Mouse (Mus musculus) midbrain, embryonic 10.5 days (tissue): ENCODE measurements around the gene Gata2. TPM values are rescaled to one million over a fixed set of nuclear protein-coding genes. Genes with fewer than 3 reads are reported as not detected.

Experiments
- DNase-seq: peaks from one replicate; pipeline ENCODE4 v3.0.0-alpha.2; 2017; ENCODE audit warnings: low spot score
- H3K27ac ChIP-seq: fragments of 300-500 bp; sonication (generic); replicated peaks from 2 replicates; pipeline ENCODE4 v1.5.1; 2016; ENCODE audit warnings: mild to moderate bottlenecking
- H3K27me3 ChIP-seq: fragments of 300-500 bp; sonication (generic); 2 replicates; pipeline ENCODE4 v1.6.1; 2016; ENCODE audit warnings: low read depth, mild to moderate bottlenecking; ENCODE audit not compliant: poor library complexity, severe bottlenecking
- H3K36me3 ChIP-seq: fragments of 300-500 bp; sonication (generic); 2 replicates; pipeline ENCODE4 v1.6.1; 2016; ENCODE audit warnings: mild to moderate bottlenecking, moderate library complexity
- H3K4me1 ChIP-seq: fragments of 300-500 bp; sonication (generic); 2 replicates; pipeline ENCODE4 v1.6.1; 2016
- H3K4me3 ChIP-seq: fragments of 300-500 bp; sonication (generic); 2 replicates; pipeline ENCODE4 v1.5.1; 2016; ENCODE audit warnings: mild to moderate bottlenecking, moderate library complexity
- H3K9me3 ChIP-seq: fragments of 300-500 bp; sonication (generic); replicated peaks from 2 replicates; pipeline ENCODE4 v1.6.1; 2016; ENCODE audit warnings: mild to moderate bottlenecking
- WGBS: fragments of 180-500 bp; shearing (Covaris S2); methylation state at CpG from one replicate; pipeline ENCODE4 v1.1.7; 2016; 5-methylcytosine and 5-hydroxymethylcytosine counted together
- polyA plus RNA-seq: library from polyadenylated mRNA; unstranded; fragments of >200 nt; fragmentation: Nextera tagmentation; extraction: Ambion mirVana; gene quantifications from 2 replicates; pipeline ENCODE4 v1.2.1, GENCODE M21; 2016

Gata2 gene
- polyA plus RNA-seq, 1 experiment from 2014 or later, result 19.3 TPM

DNA sequence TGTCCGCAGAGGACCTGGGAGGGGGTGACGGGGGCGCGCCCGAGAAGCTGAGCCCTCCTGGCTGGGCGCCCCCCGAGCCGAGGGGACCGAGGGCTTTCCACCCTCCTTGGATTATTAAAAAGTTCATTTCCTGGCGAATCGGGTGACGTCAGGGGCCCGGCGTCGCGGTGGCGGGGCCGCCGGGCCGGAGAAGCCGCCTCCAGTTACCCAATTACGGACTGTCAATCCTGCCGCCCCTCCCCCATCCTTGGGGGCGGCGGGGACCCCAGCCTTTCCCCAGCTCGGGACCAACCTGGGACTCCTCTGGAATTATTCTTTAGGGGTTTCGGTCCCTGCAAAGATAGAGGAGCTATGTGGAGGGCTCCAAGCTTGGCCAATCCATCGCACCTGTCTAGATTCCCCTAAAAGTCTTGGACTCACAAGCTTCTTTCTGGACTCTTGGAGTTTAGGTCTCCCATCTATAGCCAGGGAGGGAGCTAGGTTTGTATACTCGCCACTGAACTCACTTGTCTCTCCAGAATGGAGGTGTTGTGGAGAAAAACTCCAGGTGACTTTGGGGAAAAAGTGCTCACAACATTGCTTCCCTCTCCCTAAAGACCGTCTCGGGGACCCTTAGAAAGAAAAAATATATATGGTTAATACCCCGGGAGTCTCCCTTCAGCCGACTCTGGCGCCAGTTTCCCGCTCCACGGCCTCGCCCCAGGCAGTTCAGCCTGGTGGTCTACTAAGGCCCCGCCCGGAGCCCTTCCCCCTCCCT is 3.8 kb downstream of the Gata2 start:
- H3K27ac ChIP-seq, result peak overlapping the region; percentile 46

DNA sequence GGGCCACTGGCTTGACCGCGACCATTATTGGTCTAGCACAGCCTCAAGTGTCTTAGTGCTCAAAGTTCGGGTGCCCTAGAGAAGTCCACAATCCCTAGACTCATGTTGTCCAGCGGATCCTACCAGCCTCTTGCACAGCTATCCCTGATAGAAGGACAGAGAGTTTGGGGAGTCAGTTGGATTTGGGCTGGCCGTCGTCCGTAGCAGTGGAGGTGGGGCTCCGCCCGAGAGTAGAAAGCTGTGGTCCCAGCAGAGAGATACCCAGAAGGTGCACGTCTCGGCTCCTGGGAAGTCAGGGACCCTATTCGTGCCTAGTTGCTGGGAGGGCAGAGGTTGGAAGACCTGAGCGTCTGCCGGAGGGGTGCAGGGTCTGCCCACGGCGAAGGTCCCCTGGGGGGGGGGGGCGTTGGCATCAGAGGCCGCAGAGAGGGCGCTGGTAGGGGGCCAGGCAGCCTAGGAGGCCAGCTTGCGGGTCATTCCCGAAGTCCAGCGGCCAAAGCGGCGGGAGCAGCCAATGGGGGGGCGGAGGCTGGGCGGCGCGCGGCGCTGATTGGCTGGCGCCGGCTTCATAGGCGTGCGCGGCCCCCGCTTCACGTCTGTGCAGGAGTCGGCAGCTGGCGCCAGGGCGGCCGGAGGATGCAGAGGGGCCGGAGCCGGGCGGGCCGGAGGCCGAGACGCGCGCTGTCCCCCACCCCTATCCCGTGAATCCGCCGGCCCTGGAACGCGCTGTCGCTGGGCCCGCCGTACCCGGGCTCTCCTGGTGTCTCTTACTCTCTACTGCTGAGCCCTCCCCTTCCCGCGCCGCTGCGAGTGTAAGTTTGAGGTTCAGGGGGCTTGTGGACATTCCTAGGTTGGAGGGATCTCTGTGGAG is 4.6 kb downstream of the Gata2 start:
- Histone ChIP-seq H3K27ac (peak overlapping the region; percentile 38), H3K9me3 (no peaks in the 10 kb centered on the region), H3K27me3 (peaks cover 100% of the 10 kb centered on the region), H3K36me3 (no peaks in the 10 kb centered on the region), H3K4me3 (peak overlapping the region; percentile 55), H3K4me1 (peaks cover 72% of the 10 kb centered on the region)
- WGBS, result under 1% methylated on average over 56 of the region's 62 CpGs
- peak; percentile 86 for DNase-seq

More for the DNA sequence above, 3.8 kb downstream of the Gata2 start:
- Histone ChIP-seq H3K4me3 (peak overlapping the region; percentile 55), H3K27me3 (peaks cover 100% of the 10 kb centered on the region), H3K4me1 (peaks cover 70% of the 10 kb centered on the region), H3K36me3 (no peaks in the 10 kb centered on the region), H3K9me3 (no peaks in the 10 kb centered on the region)
- 2% methylated on average over 39 of the region's 39 CpGs for WGBS
- DNase-seq, result peak; percentile 61

DNA sequence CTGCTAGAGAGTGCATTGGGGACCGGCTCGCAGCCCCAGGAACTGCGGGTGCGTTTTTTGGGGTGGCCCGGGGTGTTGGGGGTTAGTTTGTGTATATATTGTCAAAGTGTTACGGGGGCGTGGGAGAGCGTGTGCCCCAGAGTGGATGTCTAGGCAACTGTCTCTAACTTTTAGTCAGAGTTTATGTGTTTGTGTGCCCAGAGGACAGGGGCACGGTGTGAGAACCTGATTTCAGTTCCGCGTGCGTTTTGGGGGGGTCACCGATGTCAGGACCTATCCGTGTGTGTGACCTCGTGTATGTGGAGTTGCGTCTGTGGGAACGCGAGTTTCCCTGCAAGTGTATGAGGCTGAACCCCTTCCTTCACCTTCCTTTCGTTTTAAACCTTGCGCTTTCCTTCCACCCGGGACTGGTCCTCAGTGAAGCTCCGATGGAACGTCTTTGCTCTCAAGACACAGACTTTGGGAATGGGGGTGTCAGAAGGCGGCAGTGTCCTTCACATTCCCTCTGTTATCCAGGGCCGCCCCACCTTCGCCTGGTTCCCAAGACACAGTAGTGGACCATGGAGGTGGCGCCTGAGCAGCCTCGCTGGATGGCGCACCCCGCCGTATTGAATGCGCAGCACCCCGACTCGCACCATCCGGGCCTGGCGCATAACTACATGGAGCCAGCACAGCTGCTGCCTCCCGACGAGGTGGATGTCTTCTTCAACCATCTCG is 5.5 kb downstream of the Gata2 start:
- no peaks in the 10 kb centered on the region for H3K9me3 ChIP-seq
- DNase-seq, result peak; percentile 55
- peak overlapping the region; percentile 38 for H3K27ac ChIP-seq
- peak overlapping the region; percentile 55 for H3K4me3 ChIP-seq
- 1% methylated on average over 39 of the region's 39 CpGs for WGBS
- H3K36me3 ChIP-seq, result no peaks in the 10 kb centered on the region
- H3K4me1 ChIP-seq, result peaks cover 68% of the 10 kb centered on the region
- peaks cover 100% of the 10 kb centered on the region for H3K27me3 ChIP-seq

DNA sequence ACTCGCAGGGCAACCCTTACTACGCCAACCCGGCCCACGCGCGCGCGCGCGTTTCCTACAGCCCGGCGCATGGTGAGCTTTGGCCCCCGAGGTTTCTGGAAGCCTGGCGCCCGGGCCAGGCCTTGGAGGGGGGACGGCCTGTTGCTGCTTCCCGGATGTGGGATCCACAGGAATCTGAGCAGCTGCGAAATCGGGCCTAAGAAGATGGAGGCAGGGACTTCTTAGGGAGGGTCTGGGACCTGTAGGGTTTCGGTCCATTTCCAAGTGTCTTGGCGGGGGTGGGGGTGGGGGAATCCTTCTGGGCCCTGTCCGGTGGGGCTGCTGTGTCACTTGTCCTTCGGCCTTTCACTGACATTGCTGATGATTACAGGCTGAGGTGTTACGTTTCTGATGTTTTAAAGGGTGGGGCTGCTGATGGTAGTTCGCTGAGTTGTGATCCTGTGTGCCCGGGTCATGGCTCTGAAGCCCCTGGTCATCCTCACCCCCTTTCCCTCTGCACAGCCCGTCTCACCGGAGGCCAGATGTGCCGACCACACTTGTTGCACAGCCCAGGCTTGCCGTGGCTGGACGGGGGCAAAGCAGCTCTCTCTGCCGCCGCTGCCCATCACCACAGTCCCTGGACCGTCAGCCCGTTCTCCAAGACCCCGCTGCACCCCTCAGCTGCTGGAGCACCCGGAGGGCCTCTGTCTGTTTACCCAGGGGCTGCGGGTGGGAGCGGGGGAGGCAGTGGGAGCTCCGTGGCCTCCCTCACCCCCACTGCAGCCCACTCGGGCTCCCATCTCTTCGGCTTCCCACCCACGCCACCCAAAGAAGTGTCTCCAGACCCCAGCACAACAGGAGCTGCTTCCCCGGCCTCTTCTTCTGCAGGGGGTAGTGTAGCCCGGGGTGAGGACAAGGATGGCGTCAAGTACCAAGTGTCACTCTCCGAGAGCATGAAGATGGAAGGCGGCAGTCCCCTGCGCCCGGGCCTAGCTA is 6.3 kb downstream of the Gata2 start:
- H3K27ac ChIP-seq, result 0 out of 2 replicates have a peak overlapping the region, but pooled peaks have one; percentile 33
- H3K9me3 ChIP-seq, result no peaks in the 10 kb centered on the region
- H3K27me3 ChIP-seq, result peaks cover 100% of the 10 kb centered on the region
- no peaks in the 10 kb centered on the region for H3K36me3 ChIP-seq
- H3K4me3 ChIP-seq, result peak overlapping the region; percentile 55
- H3K4me1 ChIP-seq, result peaks cover 69% of the 10 kb centered on the region
- 1% methylated on average over 50 of the region's 50 CpGs for WGBS
- peak; percentile 46 for DNase-seq

DNA sequence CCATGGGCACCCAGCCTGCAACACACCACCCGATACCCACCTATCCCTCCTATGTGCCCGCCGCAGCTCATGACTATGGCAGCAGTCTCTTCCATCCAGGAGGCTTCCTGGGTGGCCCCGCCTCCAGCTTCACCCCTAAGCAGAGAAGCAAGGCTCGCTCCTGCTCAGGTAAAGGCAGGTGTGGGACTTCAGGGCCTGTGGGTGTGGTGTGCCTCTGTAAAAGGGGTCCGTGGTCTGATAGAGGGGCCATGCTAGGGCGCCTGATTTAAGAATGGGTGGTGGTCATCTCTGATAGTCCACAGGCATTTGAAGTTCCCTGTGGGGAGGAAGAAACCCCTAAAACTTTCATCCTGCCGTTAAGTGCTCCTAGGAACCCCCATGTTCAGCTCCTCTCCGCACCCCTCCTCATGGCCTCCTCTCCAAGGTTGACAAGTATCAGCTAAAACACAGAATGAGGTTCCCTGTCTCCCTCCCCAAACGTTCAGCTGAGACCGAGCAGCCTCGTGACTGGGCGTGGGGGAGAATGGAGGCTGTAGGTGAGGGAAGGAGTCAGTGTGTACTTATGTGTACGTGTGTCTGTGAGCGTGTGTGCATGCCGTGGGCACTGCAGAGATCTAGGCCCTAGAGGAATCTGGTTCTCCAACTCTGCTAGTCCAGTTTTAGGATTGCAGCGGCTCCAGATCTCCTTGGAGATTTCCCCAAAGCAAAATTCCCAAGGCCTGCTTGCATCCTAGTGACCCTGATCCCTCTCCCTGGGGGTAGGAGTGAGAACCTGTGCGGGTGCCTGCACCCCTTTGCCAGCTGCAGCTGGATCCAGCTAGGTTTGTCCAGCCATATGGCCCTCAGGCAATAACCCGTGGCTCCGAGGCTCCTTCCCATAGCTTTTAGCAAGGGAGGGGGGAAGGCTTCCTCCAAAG is 7.3 kb downstream of the Gata2 start:
- no peaks in the 10 kb centered on the region for H3K36me3 ChIP-seq
- H3K4me3 ChIP-seq, result peak overlapping the region; percentile 55
- H3K27ac ChIP-seq, result no peak overlapping the region
- whole genome bisulfite sequencing, result 5% methylated on average over 20 of the region's 20 CpGs
- peaks cover 100% of the 10 kb centered on the region for H3K27me3 ChIP-seq
- H3K4me1 ChIP-seq, result peaks cover 76% of the 10 kb centered on the region
- DNase-seq, result peak; percentile 33
- no peaks in the 10 kb centered on the region for H3K9me3 ChIP-seq

DNA sequence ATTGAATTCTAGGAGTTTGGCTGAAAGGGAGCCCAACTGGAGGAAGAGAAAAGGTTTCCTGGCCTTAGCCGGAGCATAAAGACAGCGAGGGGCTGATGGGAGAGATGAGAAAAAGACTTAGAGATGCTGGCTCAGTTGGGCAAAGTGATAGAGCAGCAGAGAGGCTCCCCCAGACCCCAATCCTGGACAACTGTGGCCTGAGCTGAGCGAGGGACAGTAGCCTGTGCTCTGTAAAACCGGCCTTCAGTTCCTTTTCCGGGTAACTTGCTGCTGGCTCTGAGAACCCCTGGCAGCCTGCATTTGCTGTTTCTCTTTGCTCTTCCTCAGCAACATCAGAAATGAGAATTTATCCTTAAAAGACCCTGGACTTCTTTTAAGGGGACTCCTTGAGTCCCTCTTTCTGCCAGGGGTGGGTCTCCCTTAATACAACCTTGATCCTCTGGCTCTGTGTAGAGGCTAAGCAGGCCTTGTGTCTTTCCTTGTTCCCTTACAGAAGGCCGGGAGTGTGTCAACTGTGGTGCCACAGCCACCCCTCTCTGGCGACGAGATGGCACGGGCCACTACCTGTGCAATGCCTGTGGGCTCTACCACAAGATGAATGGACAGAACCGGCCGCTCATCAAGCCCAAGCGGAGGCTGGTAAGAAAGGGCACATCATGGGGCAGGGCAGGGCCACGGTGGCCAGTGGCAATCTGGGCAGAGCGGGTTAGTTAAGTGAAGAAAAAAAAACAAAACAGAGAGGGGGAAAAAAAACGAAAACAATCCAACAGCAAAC is 8.4 kb downstream of the Gata2 start:
- H3K4me1 ChIP-seq, result peaks cover 71% of the 10 kb centered on the region
- peak; percentile 46 for DNase-seq
- WGBS, result 4% methylated on average over 15 of the region's 15 CpGs
- peaks cover 100% of the 10 kb centered on the region for H3K27me3 ChIP-seq
- H3K36me3 ChIP-seq, result no peaks in the 10 kb centered on the region
- H3K4me3 ChIP-seq, result peak overlapping the region; percentile 29; the same call in 1 of the 2 replicates
- H3K9me3 ChIP-seq, result no peaks in the 10 kb centered on the region
- no peak overlapping the region for H3K27ac ChIP-seq

DNA sequence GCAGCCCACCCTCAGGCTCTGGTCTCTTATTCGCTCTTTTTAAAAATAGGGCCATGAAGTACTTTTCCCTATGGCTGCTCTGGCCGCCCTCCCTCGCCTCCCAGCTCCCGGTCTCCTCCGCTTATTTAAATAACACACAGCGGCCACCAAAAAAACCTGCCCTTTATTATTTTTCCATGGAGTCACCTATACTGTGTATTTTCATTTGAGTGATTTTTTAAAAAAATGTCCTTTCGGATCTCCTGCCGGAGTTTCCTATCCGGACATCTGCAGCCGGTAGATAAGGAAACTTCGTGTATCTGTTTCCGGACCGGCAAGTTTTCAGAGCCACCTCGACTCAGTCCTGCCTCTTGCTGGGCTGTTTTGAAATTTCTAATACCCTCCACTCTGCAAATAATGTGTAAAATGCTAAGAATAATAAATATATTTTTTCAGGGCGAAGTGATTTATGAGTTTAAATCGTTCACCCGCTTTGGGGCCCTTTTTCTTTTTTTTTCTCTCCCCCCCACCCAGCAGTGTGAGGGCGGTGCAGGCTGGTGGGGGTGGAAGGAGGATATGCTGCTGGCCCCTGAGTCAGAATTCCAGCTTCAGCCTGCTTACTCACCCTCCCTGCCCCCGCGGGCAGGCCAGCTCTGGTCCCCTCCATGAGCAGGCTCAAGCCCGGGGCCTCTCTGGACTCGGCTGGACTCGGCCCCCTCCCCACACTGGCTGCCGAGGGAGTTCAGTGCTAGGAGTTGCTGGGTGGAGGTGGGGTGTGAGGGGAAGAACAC is 9.4 kb downstream of the Gata2 start:
- Histone ChIP-seq H3K9me3 (no peaks in the 10 kb centered on the region), H3K36me3 (no peaks in the 10 kb centered on the region), H3K27ac (no peak overlapping the region), H3K4me1 (peaks cover 61% of the 10 kb centered on the region), H3K27me3 (peaks cover 100% of the 10 kb centered on the region), H3K4me3 (peak overlapping the region; percentile 29; the same call in 1 of the 2 replicates)
- WGBS, result 1% methylated on average over 24 of the region's 24 CpGs
- peak; percentile 50 for DNase-seq

DNA sequence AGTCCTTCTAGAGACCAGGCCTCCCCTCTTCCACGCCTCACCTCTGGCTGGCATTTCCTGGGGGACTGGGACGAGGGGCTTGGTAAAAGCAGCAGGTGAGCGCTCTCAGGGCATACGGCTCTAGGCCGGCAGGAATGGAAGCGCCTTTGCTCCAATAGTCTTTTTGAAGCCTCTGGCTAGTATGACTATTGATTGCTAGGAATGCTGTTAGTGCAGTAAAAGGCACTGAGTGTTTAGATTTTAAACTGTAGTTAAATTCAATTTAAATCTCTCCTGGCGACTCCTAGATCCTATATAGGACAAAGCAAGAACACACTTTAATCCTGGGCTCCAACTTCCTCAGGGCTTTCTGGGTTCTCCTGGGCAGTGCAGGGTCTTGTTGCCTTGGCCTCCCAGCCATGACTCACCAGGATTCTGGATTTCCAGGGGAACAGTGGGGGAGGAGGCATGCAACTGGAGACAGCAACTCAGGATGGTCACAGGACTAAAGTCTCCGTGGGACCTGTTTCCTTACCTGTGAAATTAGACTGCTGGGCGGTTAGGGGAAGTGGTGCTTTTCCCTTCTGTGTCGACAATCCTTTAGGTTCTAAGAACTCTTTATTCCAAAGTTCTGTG is 10.2 kb downstream of the Gata2 start:
- peak; percentile 39 for DNase-seq
- Histone ChIP-seq H3K27ac (no peak overlapping the region), H3K4me1 (peaks cover 53% of the 10 kb centered on the region), H3K27me3 (peaks cover 99% of the 10 kb centered on the region), H3K36me3 (no peaks in the 10 kb centered on the region), H3K4me3 (peak overlapping the region; percentile 29; the same call in 1 of the 2 replicates), H3K9me3 (no peaks in the 10 kb centered on the region)
- WGBS, result 3% methylated on average over 10 of the region's 10 CpGs

DNA sequence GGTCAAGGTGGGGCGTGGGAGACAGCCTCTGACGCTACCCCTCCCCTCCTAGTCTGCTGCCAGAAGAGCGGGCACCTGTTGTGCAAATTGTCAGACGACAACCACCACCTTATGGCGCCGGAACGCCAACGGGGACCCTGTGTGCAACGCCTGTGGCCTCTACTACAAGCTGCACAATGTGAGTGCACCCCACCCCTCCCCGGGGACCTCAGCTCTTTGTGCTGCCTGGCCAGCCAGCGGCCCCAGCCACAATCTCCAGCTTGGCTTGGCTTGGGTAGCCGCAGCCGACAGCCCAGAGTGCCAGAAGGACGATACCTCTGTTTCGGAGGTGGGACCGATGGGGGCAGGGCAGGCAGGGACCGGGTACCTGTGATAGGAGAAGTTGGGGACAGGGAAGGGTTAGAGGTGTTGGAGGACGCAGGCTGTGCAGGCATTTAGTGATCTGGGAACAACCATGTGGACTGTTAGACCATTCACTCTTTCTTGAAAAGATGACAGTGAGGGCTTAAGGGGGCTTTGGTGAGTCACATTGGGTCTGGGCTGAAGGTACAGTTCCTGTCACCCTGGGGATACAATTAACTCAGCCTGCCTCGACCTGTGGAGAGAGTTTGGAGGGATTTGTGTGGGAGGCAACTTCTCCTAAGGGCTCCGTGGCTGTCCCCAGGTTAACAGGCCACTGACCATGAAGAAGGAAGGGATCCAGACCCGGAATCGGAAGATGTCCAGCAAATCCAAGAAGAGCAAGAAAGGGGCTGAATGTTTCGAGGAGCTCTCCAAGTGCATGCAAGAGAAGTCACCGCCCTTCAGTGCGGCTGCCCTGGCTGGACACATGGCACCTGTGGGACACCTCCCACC is 11.1 kb downstream of the Gata2 start:
- no peaks in the 10 kb centered on the region for H3K36me3 ChIP-seq
- H3K27ac ChIP-seq, result no peak overlapping the region
- peaks cover 45% of the 10 kb centered on the region for H3K4me1 ChIP-seq
- peak; percentile 47 for DNase-seq
- WGBS, result 6% methylated on average over 25 of the region's 25 CpGs
- no peak overlapping the region for H3K4me3 ChIP-seq
- no peaks in the 10 kb centered on the region for H3K9me3 ChIP-seq
- peaks cover 99% of the 10 kb centered on the region for H3K27me3 ChIP-seq
